Mouse (Mus musculus): ENCODE measurements around the gene Robo2. TPM values are rescaled to one million over a fixed set of nuclear protein-coding genes. Genes with fewer than 3 reads are reported as not detected.
A peak's percentile ranks its signal among the peaks of the same experiment; 100 is the strongest.

The Robo2 gene
- 93.0 and 97.8 TPM in 2 replicates for polyA plus RNA-seq (2015; fragmentation: Nextera tagmentation; extraction: Ambion mirVana)

DNA sequence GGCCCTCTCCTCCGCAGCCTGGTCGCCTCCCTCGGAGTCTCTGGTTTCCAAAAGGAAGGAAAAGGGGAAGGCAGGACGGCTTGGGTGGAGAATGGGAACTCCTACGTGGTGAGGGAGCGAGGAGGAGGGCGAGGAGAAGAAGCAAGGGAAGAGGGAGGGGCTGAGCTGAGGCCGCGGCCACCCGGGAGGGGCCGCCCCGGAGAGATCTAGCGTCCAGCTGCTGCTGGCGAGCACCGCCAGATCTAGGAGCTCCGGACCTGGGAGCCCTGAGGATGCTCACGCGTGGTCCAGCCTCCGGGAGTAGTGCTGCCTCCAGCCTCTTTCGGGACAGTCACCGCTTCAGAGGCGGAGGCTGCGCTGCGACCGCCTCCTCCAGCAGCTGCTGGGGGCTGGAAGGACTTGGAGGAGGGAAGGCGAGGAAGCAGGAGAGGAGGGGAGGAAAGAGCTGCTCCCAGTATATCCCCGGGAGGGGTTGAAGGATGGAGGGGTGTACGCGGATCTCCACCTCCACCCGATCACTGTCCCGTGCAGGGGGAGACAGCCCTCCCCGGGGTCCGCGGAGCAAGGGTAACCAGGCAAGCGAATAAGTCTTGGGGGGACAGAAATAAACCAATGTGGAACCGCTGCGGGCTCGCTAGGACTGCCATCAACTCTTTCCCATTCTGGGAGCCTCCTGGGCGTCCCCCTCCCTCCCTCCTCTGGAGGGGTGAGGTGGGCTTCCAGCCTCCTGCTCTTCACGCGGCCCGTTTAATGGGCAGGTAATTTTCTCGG, at the start of gene Robo2:
TSS of gene Robo2 (minus strand) at position 345 of the 771 bp plus-strand sequence.
- H3K9me3 ChIP-seq (replicated peaks), result no peaks in the 10 kb centered on the region
- peak within 1 kb of the TSS; percentile 92 for H3K27ac ChIP-seq
- no peaks in the 10 kb centered on the region for H3K36me3 ChIP-seq
- peak; percentile 93 for ATAC-seq (replicated peaks; ENCODE audit: low FRiP score)
- H3K9ac ChIP-seq, result peak within 1 kb of the TSS; percentile 58
- peaks cover 12% of the 10 kb centered on the region for H3K4me1 ChIP-seq
- peak within 1 kb of the TSS; percentile 89 for H3K4me2 ChIP-seq
- peak within 1 kb of the TSS; percentile 63 for H3K4me3 ChIP-seq (replicated peaks)
- H3K27me3 ChIP-seq, result no peaks in the 10 kb centered on the region
- WGBS, result under 1% methylated on average over 41 of the region's 43 CpGs

DNA sequence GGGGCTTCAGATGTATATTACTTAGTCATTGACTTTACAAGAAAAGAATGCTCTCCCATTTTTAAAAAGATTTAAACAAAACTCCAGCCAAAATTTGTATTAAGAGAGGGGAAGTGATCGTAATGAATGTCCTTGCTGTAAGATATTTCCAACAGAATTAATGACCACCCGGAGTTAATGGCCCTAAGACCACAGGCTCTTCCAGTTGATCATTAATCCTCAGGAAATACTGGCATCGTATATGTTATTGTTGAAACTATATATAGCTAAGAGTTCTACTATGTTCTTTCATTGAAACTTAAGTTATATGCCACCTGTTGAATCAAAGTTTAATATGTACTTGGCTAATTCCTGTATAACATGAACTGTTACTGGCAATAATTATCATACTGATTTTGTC, 46.5 kb upstream of the Robo2 start:
- Histone ChIP-seq H3K27me3 (no peaks in the 10 kb centered on the region), H3K4me1 (peaks cover 19% of the 10 kb centered on the region; the same call in 1 of the 2 replicates), H3K9me3 (replicated peaks) (no peaks in the 10 kb centered on the region), H3K9ac (no peak overlapping the region), H3K4me3 (replicated peaks) (no peak overlapping the region), H3K27ac (peak overlapping the region; percentile 70), H3K4me2 (peak overlapping the region; percentile 35), H3K36me3 (no peaks in the 10 kb centered on the region)
- 10% methylated on average over 3 of the region's 3 CpGs for whole genome bisulfite sequencing
- ATAC-seq (replicated peaks; ENCODE audit: low FRiP score), result peak; percentile 87

DNA sequence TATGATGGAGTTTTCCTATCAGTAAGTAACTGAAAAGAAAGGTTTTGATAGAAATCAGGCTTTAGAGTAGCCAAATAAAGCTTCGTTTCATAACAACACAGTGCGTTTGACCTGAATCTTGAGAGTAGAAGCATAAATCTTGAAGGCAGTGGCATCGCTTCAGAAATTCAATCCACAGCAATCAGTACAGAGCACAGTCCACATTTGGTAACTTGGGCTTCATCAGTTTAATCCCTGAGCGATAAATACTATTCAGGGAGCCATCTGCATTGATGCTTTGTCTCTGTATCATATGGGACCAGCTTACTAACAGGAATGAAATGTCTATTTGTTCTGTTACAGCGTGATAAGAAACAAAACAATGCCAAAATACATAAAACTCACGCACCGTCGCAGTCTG, 46.1 kb upstream of the Robo2 start:
- Histone ChIP-seq H3K27me3 (no peaks in the 10 kb centered on the region), H3K4me1 (peaks cover 21% of the 10 kb centered on the region; the same call in 1 of the 2 replicates), H3K36me3 (no peaks in the 10 kb centered on the region), H3K4me3 (replicated peaks) (no peak overlapping the region), H3K27ac (peak overlapping the region; percentile 70), H3K4me2 (peak overlapping the region; percentile 35), H3K9me3 (replicated peaks) (no peaks in the 10 kb centered on the region), H3K9ac (no peak overlapping the region)
- ATAC-seq (replicated peaks; ENCODE audit: low FRiP score), result peak; percentile 84
- 18% methylated on average over 8 of the region's 8 CpGs for WGBS

DNA sequence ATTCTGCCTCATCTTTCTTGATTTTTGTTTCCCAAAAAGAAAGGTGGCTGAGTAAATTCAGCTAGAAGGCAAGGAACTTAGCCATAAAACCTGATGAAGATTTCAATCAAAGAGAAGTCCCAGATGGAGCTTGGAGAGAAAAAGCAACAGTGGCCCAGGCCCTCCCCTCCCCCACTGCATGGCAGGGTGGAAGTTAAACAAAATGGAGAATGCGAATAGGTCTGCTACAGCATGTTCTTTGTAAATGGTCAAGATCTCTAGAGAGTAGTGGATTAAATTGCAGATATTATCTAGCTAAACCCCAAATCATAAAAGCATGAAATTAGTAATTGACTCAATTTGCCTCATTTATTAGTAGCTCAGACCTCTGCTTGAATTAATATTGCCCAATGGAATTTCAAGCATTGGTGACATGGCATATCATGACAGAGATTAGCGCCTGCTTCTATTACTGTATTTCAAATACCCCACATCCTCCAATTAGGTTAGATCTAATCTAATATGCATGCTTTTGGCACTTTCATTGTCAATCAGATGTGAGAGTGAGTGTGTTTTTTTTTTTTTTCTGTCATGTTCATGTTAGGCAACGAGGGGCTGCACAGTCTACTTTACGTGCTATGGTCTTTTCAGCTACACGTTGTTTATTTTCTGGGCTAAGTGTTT, 45.3 kb upstream of the Robo2 start:
- WGBS, result 55% methylated on average over 5 of the region's 5 CpGs
- no peak overlapping the region for H3K4me3 ChIP-seq (replicated peaks)
- no peaks in the 10 kb centered on the region for H3K36me3 ChIP-seq
- 0 out of 2 replicates have a peak overlapping the region, but pooled peaks have one; percentile 16 for H3K27ac ChIP-seq
- no peaks in the 10 kb centered on the region for H3K9me3 ChIP-seq (replicated peaks)
- no peak overlapping the region for H3K9ac ChIP-seq
- no peak overlapping the region for H3K4me2 ChIP-seq
- ATAC-seq (replicated peaks; ENCODE audit: low FRiP score), result no peak
- H3K4me1 ChIP-seq, result peaks cover 22% of the 10 kb centered on the region; the same call in 1 of the 2 replicates
- no peaks in the 10 kb centered on the region for H3K27me3 ChIP-seq

DNA sequence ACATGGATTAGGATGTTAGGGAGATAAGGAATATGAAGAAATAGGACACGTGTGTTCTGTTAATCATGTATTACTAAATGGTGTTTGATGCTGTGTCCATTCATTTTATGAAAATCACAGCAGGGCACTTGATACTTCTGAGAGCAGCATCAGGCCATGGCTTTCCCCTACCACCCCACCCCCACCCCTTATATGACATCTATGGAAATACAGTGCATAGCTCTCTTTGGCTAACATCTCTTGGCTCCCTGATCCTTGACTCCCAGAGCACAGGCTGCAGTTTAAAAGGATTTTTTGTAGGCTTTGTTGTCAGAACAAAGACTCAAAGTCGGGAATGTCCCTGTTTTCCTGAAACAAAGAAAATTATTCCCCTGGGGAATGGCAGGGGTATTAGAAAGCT, 43.6 kb upstream of the Robo2 start:
- Histone ChIP-seq H3K27me3 (no peaks in the 10 kb centered on the region), H3K4me3 (replicated peaks) (no peak overlapping the region), H3K4me2 (no peak overlapping the region), H3K36me3 (no peaks in the 10 kb centered on the region), H3K4me1 (peaks cover 22% of the 10 kb centered on the region; the same call in 1 of the 2 replicates), H3K9me3 (replicated peaks) (no peaks in the 10 kb centered on the region), H3K27ac (no peak overlapping the region), H3K9ac (no peak overlapping the region)
- 50% methylated on average over 2 of the region's 2 CpGs for WGBS
- no peak for ATAC-seq (replicated peaks; ENCODE audit: low FRiP score)

DNA sequence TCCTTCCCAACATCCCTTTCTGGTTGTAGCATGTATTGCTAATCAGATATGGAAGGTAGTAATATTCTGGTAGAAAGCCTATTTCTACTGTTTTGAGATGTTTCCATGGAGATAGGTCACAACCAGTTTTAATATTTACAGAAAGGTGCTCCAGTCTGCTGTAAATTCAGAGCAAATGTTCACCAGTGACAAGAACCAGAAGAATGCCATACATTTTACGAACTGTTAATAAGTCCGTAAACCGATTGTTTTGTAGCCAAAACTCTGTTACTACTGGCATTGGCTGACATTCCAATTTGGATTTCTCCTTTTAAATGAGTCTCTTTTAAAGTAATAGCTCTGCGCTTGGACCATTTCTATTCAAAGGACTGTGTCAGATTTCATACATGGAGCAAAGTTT, 36.4 kb upstream of the Robo2 start:
- Histone ChIP-seq H3K4me1 (0 out of 2 replicates have a peak, but pooled peaks cover 4% of the 10 kb centered on the region), H3K9ac (no peak overlapping the region), H3K27ac (no peak overlapping the region), H3K27me3 (no peaks in the 10 kb centered on the region), H3K9me3 (replicated peaks) (no peaks in the 10 kb centered on the region), H3K4me2 (no peak overlapping the region), H3K4me3 (replicated peaks) (no peak overlapping the region), H3K36me3 (no peaks in the 10 kb centered on the region)
- WGBS, result 84% methylated on average over 4 of the region's 4 CpGs
- ATAC-seq (replicated peaks; ENCODE audit: low FRiP score), result no peak

DNA sequence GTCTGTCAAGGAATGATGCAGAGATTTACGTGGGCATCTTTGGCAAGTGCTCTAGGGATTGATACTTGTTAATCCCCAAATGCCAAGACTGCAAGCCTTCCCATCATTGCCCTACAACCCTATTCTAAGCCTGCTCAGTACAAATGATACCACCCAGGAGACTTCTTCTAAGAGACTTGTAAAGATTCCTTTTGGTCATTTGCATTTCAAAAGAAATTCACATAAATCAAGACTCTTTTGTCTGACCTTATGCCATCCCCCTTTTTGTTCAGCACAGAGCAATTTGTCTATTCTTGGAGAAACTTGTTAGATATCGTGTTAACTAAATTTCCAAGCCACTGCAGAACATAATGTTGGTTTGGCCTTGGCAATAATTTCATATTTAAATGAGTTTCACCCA, 15.4 kb upstream of the Robo2 start:
- WGBS, result 59% methylated on average over 2 of the region's 2 CpGs
- ATAC-seq (replicated peaks; ENCODE audit: low FRiP score), result no peak

DNA sequence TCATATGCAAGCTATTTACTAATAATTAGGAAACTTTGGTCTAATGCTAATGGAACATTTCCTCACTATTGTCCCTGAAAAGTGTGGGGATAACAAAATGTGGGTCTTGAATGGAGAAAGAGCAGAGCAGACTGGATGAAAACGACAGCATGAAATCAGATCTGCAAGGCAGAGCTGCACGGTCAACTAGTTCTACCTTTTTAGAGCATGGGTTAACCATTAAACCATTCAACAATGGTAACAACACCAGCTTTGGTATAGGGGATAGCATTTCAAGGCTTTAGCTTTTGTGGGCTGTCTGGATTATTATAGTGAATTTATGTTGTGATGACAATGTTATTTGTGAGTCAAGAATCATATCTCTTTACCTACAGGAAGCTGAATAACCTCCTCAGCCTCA, 8.7 kb upstream of the Robo2 start:
- Histone ChIP-seq H3K4me3 (replicated peaks) (no peak overlapping the region), H3K36me3 (no peaks in the 10 kb centered on the region), H3K4me1 (0 out of 2 replicates have a peak, but pooled peaks cover 3% of the 10 kb centered on the region), H3K9ac (no peak overlapping the region), H3K27ac (no peak overlapping the region), H3K4me2 (no peak overlapping the region), H3K9me3 (replicated peaks) (no peaks in the 10 kb centered on the region), H3K27me3 (no peaks in the 10 kb centered on the region)
- WGBS, result 43% methylated on average over 2 of the region's 2 CpGs
- ATAC-seq (replicated peaks; ENCODE audit: low FRiP score), result peak; percentile 80; the same call in 1 of the 2 replicates

More for the DNA sequence above, 15.4 kb upstream of the Robo2 start:
- Histone ChIP-seq H3K4me2 (no peak overlapping the region), H3K36me3 (no peaks in the 10 kb centered on the region), H3K4me3 (replicated peaks) (no peak overlapping the region), H3K27me3 (no peaks in the 10 kb centered on the region), H3K4me1 (no peaks in the 10 kb centered on the region), H3K9me3 (replicated peaks) (no peaks in the 10 kb centered on the region), H3K9ac (no peak overlapping the region), H3K27ac (no peak overlapping the region)

DNA sequence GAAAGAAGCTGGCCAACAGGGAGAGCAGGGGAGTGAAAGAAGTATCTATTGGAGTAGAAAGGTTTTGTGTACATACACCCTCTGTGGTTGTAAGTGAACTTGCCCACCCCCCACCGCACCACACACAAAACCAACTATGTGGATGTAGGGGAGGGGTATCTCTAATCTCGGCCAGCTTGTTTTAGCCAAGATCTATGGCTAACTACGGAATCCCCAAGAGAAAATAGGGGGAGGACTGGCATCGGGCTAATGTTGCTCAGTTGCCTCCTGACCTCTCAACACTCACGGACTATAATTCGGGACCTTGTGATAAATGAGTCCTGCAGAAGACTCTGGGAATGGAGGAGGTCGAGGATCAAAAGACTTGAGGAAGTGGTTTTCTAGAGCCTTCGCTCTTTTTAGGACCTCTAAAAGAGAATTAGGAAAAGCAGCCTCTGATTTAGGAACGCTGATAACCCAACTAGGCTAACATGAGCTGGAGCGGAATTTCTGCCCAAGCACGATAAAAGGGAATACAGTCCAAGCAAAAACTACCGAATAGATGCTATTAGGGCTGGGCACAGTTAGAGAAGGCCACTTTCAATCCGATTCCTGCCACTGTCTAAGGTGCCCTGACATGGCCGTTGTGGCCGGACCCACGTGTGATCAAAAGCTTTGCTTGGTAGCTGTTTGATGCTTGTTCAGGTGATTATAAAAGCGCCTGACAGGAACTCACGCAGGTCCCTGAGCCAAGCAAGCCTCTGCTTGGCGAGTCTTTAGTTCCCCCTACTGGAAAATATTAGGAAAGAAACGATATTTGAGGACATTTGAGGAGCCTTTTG, 1.1 kb upstream of the Robo2 start:
- Histone ChIP-seq H3K4me2 (peak overlapping the region; percentile 89), H3K4me1 (peaks cover 12% of the 10 kb centered on the region), H3K27ac (peak overlapping the region; percentile 92), H3K36me3 (no peaks in the 10 kb centered on the region), H3K9ac (no peak overlapping the region), H3K27me3 (no peaks in the 10 kb centered on the region), H3K9me3 (replicated peaks) (no peaks in the 10 kb centered on the region), H3K4me3 (replicated peaks) (peak overlapping the region; percentile 63)
- ATAC-seq (replicated peaks; ENCODE audit: low FRiP score), result peak; percentile 37
- WGBS, result under 1% methylated on average over 20 of the region's 20 CpGs

DNA sequence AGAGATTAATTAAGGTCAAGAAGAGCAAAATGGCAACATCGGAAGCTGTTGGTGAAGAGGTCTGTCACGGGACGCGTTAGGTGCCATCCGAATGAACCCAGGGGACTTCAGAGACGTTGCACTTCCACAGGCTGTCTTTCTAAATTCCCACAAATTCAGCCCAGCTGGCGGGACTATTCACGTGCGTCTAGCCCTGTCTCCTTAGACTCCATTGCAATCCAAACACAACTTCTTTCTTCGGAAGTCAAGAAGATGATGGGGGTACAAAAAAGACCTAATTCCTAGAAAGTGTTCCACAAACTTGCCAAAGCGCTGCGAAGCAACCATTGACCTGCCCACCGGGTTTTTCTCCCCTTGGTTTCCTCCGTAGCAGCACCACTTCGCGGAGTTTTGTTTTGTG, 604 bp downstream of the Robo2 start:
- H3K36me3 ChIP-seq, result no peaks in the 10 kb centered on the region
- H3K4me1 ChIP-seq, result peaks cover 12% of the 10 kb centered on the region
- H3K27ac ChIP-seq, result peak overlapping the region; percentile 92
- H3K27me3 ChIP-seq, result no peaks in the 10 kb centered on the region
- H3K9ac ChIP-seq, result peak overlapping the region; percentile 58
- WGBS, result under 1% methylated on average over 16 of the region's 16 CpGs
- no peaks in the 10 kb centered on the region for H3K9me3 ChIP-seq (replicated peaks)
- peak overlapping the region; percentile 63 for H3K4me3 ChIP-seq (replicated peaks)
- peak overlapping the region; percentile 89 for H3K4me2 ChIP-seq
- no peak; the same call in 1 of the 2 replicates for ATAC-seq (replicated peaks; ENCODE audit: low FRiP score)

DNA sequence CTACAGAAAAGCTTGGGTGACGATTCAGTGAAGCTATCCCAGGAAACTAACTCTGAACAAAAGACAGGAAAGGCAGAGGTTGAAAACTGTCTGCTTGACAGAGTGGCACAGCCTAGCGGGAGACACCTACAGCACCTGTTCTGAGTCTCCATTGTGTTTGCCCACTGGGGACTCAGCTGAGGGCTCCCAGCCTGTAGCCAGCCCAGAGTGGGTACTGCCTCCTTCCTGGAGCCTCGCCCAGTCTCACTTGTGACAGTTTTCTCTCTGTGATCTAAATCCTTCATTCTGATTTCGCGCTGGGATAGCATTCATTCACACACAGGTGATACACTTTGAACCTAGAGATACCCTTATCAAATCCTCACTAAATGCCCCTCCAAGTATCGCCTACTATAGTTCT, 1.5 kb downstream of the Robo2 start:
- peak overlapping the region; percentile 92 for H3K27ac ChIP-seq

More for the DNA sequence above, 1.5 kb downstream of the Robo2 start:
- Histone ChIP-seq H3K9me3 (replicated peaks) (no peaks in the 10 kb centered on the region), H3K27me3 (no peaks in the 10 kb centered on the region), H3K4me1 (peaks cover 12% of the 10 kb centered on the region), H3K4me2 (peak overlapping the region; percentile 89), H3K4me3 (replicated peaks) (peak overlapping the region; percentile 63), H3K9ac (peak overlapping the region; percentile 58), H3K36me3 (no peaks in the 10 kb centered on the region)
- 8% methylated on average over 6 of the region's 6 CpGs for whole genome bisulfite sequencing
- ATAC-seq (replicated peaks; ENCODE audit: low FRiP score), result no peak
